Mouse (Mus musculus) midbrain, embryonic 11.5 days (tissue): ENCODE results near the gene Kctd6. TPM values are rescaled to one million over a fixed set of nuclear protein-coding genes. Genes with fewer than 3 reads are reported as not detected.

Source experiments
- ATAC-seq: fragments of 200-750 bp; cut with Nextera tagmentation; 2 replicates; pipeline ENCODE4 v1.8.0; 2017; ENCODE audit warnings: moderate TSS enrichment, moderate library complexity; ENCODE audit not compliant: low FRiP score
- DNase-seq: peaks from one replicate; pipeline ENCODE4 v3.0.0; 2015; ENCODE audit warnings: low spot score; ENCODE audit errors: missing footprints
- H3K27ac ChIP-seq: fragments of 300-500 bp; sonication (generic); 2 replicates; pipeline ENCODE4 v1.5.1; 2014; ENCODE audit warnings: low read depth, low read length
- H3K27me3 ChIP-seq: fragments of 300-500 bp; sonication (generic); 2 replicates; pipeline ENCODE4 v1.6.1; 2014; ENCODE audit warnings: mild to moderate bottlenecking, low read length, moderate library complexity, mixed read lengths; ENCODE audit not compliant: control insufficient read depth, insufficient read depth
- H3K36me3 ChIP-seq: fragments of 300-500 bp; sonication (generic); 2 replicates; pipeline ENCODE4 v1.6.1; 2014; ENCODE audit warnings: mild to moderate bottlenecking, low read length, moderate library complexity, mixed read lengths; ENCODE audit not compliant: control insufficient read depth, insufficient read depth
- H3K4me1 ChIP-seq: fragments of 300-500 bp; sonication (generic); 2 replicates; pipeline ENCODE4 v1.6.1; 2014; ENCODE audit warnings: low read length; ENCODE audit not compliant: control insufficient read depth, insufficient read depth
- H3K4me2 ChIP-seq: fragments of 300-500 bp; sonication (generic); 2 replicates; pipeline ENCODE4 v1.6.1; 2014; ENCODE audit warnings: mild to moderate bottlenecking, moderate library complexity
- H3K4me3 ChIP-seq: fragments of 300-500 bp; sonication (generic); 2 replicates; pipeline ENCODE4 v1.5.1; 2014; ENCODE audit warnings: low read depth, low read length
- H3K9ac ChIP-seq: fragments of 300-500 bp; sonication (generic); 2 replicates; pipeline ENCODE4 v1.6.1; 2014; ENCODE audit warnings: low read length
- H3K9me3 ChIP-seq: fragments of 300-500 bp; sonication (generic); 2 replicates; pipeline ENCODE4 v1.6.1; 2016; ENCODE audit warnings: low read length; ENCODE audit not compliant: control insufficient read depth
- WGBS: fragments of 180-500 bp; shearing (Covaris S2); extraction: QIAGEN DNeasy Blood & Tissue Kit; methylation state at CpG from one replicate; pipeline ENCODE4 v1.1.7; 2014; 5-methylcytosine and 5-hydroxymethylcytosine counted together
- polyA plus RNA-seq: library from polyadenylated mRNA; unstranded; fragments of >200 nt; fragmentation: Nextera tagmentation; extraction: Ambion mirVana; gene quantifications from 2 replicates; pipeline ENCODE4 v1.2.1, GENCODE M21; 2014

Kctd6 gene
- polyA plus RNA-seq, 1 experiment from 2014 or later = 10.8 TPM

DNA sequence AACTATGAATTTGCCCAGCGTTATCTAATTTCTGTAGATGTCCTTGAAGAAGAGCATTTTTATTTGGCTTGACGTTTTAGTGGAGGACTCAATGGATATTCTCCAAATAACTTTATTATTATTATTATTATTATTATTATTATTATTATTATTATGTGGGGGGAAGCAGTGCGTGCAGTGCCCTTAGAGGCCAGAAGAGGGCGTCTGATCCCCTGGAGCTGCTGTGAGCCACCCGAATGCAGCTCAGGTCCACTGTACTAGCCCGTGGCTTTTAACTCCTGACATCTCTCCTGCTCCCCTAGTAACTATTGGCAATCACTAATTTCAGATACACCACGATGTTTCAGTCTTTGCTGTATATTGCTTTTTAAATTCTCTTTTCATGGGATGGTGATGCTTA, 6.4 kb downstream of the Kctd6 start:
- Histone ChIP-seq H3K9me3 (no peaks in the 10 kb centered on the region), H3K4me1 (peaks cover 11% of the 10 kb centered on the region), H3K27ac (no peak overlapping the region), H3K9ac (no peak overlapping the region), H3K27me3 (peaks cover 21% of the 10 kb centered on the region), H3K4me3 (no peak overlapping the region), H3K36me3 (no peaks in the 10 kb centered on the region), H3K4me2 (no peak overlapping the region)
- DNase-seq (no peak), ATAC-seq (no peak)
- WGBS = 52% methylated on average over 7 of the region's 7 CpGs

DNA sequence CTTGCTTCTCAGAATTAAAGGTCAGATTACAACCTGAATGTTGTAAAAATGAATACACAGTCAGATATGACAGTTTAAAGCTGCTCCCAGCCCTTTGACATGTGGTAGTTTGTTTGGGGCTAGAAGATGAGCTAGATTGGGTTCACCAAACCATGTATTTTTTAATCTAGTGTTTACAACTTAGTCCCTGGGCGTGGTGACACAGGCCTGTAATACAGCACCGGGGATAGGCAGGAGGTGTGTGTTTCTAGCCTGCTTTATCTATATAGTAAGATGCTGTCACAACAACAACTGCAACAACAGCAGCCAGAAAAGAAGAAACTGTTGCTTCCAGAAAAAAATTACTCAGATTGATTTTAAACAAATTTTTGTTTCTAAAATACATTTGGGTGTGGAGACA, 7.0 kb downstream of the Kctd6 start:
- no peak overlapping the region for H3K27ac ChIP-seq
- no peak for ATAC-seq
- no peaks in the 10 kb centered on the region for H3K36me3 ChIP-seq
- no peak overlapping the region for H3K4me2 ChIP-seq
- H3K4me3 ChIP-seq = no peak overlapping the region
- WGBS = 87% methylated on average over 2 of the region's 2 CpGs
- DNase-seq = no peak
- peaks cover 17% of the 10 kb centered on the region for H3K27me3 ChIP-seq
- no peak overlapping the region for H3K9ac ChIP-seq
- H3K9me3 ChIP-seq = no peaks in the 10 kb centered on the region
- H3K4me1 ChIP-seq = peaks cover 11% of the 10 kb centered on the region

DNA sequence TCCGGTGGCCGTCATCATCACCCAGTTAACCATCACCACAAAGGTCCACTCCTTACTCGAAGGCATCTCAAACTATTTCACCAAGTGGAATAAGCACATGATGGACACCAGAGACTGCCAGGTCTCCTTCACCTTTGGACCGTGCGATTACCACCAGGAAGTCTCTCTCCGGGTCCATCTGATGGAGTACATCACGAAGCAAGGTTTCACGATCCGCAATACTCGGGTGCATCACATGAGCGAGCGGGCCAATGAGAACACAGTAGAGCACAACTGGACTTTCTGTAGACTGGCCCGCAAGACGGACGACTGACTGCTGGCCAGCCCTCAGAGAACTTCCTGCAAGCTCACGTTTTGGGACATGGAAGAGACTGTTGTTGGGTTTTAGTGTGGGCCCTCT, 8.6 kb downstream of the Kctd6 start:
- Histone ChIP-seq H3K4me2 (no peak overlapping the region), H3K27me3 (peaks cover 4% of the 10 kb centered on the region; the same call in 1 of the 2 replicates), H3K27ac (no peak overlapping the region), H3K4me3 (no peak overlapping the region), H3K9ac (no peak overlapping the region), H3K4me1 (peaks cover 11% of the 10 kb centered on the region), H3K36me3 (no peaks in the 10 kb centered on the region), H3K9me3 (no peaks in the 10 kb centered on the region)
- no peak for ATAC-seq
- 94% methylated on average over 16 of the region's 16 CpGs for WGBS
- DNase-seq = no peak

DNA sequence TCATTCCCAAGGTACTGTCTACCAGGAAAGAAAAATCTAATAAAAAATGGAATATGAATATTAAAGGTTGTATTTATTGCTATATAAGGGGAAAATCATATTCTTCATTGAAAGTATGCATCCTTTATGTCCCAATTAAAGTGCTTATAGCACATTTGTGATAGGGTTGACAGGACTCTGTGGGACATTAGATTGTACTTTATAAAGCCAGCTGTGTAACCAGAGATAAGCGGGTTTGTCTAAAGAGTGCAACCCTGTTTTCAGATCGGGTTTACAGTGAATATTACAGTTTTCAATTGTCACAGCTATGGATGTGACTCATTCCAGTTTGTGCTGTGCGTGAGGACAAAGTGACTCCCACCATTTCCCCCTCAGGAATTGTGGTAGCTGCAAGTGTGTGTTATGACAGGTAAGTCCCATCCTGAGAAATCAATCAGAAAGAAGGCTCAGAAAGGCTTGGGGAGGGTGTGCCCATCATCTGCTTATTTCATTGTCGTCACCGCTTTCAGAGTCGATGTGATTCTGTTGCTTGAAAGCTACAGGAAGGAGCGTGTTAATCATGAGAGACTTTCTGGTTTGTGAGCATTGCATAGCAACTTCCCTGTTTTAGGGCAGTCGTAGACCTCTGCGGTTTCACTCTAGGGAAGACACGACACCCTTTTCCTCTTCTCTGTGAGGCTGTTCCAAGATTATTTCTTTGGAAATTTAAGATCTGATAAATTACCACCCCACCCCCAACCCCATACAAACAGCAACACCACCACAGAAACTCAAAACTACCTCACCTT, 9.8 kb downstream of the Kctd6 start:
- DNase-seq (no peak), ATAC-seq (no peak)
- H3K36me3 ChIP-seq = no peaks in the 10 kb centered on the region
- no peak overlapping the region for H3K4me2 ChIP-seq
- 90% methylated on average over 10 of the region's 10 CpGs for WGBS
- peaks cover 8% of the 10 kb centered on the region for H3K4me1 ChIP-seq
- peaks cover 2% of the 10 kb centered on the region; the same call in 1 of the 2 replicates for H3K27me3 ChIP-seq
- H3K27ac ChIP-seq = no peak overlapping the region
- H3K9me3 ChIP-seq = no peaks in the 10 kb centered on the region
- no peak overlapping the region for H3K4me3 ChIP-seq
- H3K9ac ChIP-seq = no peak overlapping the region

DNA sequence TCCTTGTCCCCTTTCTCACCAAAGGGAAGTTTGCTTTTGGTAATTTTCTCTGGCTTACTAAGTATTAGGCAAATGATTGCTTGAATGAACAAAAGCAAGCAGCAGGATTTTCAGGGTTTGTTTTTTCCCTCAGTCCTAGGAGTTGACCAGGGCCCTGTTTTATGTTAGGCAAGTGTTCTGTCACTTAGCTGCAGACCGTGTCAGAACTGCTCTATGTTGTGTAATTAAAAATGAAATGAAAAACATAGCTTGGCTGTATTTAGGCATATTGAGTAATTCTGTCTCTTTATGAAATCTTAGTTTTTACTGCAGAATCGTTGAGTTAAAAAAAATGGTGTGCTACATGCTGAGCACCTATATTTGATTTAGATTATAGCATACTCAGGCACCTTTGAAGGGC, 10.9 kb downstream of the Kctd6 start:
- H3K9me3 ChIP-seq = no peaks in the 10 kb centered on the region

DNA sequence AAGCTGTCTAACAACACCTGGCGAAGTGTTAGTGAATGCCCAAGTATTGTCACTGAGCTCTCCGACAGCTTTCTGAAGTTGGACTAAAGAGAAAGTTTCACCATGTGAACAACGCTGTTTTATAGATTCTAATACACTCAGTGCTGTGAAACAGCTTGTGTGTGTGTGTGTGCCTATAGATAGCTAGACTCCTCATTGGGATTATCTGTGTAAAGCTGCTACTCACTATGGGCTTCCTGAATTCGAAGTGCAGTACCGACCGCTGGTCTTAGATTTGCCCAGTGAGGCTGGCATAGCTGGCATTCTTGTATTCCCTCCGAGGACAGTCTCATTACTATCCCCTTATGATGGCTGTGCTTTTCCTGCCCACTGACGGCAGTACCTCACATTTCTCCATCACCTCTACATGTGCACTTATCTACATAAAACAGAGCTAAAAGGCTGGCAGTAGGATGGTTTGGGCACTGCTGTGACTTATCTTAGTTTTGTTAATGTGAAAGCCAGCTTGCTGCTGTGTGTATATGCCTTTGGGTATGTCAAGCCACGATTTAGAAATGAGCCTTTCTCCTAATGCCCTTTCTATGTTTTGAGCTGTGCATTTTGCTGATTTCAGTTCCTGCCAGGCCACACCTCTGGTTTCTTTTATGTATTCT, 15.6 kb downstream of the Kctd6 start:
- no peaks in the 10 kb centered on the region for H3K36me3 ChIP-seq
- no peaks in the 10 kb centered on the region for H3K4me1 ChIP-seq
- ATAC-seq (no peak), DNase-seq (no peak)
- H3K9ac ChIP-seq = no peak overlapping the region
- no peaks in the 10 kb centered on the region for H3K27me3 ChIP-seq
- 88% methylated on average over 9 of the region's 9 CpGs for WGBS
- H3K4me3 ChIP-seq = no peak overlapping the region
- no peak overlapping the region for H3K4me2 ChIP-seq
- H3K9me3 ChIP-seq = no peaks in the 10 kb centered on the region
- no peak overlapping the region for H3K27ac ChIP-seq

More for the DNA sequence above, 10.9 kb downstream of the Kctd6 start:
- H3K9ac ChIP-seq = no peak overlapping the region
- no peak overlapping the region for H3K4me2 ChIP-seq
- H3K4me1 ChIP-seq = peaks cover 2% of the 10 kb centered on the region; the same call in 1 of the 2 replicates
- H3K36me3 ChIP-seq = no peaks in the 10 kb centered on the region
- H3K4me3 ChIP-seq = no peak overlapping the region
- ATAC-seq (no peak), DNase-seq (no peak)
- H3K27ac ChIP-seq = no peak overlapping the region
- WGBS = 85% methylated on average over 2 of the region's 2 CpGs
- H3K27me3 ChIP-seq = peaks cover under 1% of the 10 kb centered on the region; the same call in 1 of the 2 replicates

DNA sequence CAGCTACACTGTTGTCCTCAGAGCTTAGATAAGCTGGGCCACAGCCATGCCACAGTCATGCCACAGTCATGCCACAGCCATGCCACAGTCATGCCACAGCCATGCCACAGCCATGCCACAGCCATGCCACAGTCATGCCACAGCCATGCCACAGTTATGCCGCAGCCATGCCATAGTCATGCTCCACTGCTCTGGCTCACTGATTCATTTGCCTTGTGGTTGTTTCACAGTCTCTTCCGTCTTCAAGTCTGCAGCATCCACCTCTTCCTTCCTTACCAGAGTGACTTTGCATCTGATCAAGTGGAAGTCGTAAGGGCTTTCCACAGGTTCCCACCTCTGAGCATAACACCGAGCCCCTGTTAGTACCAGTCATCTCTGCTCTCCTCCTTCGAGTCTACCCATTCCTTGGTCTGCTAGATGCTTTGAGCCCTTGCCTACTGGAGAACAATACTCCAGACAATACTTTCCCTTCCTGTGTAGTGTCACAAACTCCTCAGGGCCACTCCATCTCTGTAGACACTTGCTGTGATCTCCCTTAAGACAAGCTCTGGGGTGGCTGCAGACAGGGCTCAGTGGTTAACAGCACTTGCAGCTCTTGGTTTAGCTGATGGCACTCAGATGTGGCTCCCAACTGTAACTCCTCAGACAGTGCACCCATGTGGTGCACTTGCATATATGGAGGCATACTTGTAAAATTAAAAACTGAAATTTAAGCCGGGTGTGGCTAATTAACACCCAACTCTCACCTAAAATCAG, 18.4 kb downstream of the Kctd6 start:
- Histone ChIP-seq H3K9me3 (no peaks in the 10 kb centered on the region), H3K27ac (no peak overlapping the region), H3K9ac (no peak overlapping the region), H3K4me1 (no peaks in the 10 kb centered on the region), H3K36me3 (no peaks in the 10 kb centered on the region), H3K27me3 (no peaks in the 10 kb centered on the region), H3K4me2 (no peak overlapping the region), H3K4me3 (no peak overlapping the region)
- no peak for DNase-seq
- no peak for ATAC-seq
- WGBS = 86% methylated on average over 6 of the region's 6 CpGs

DNA sequence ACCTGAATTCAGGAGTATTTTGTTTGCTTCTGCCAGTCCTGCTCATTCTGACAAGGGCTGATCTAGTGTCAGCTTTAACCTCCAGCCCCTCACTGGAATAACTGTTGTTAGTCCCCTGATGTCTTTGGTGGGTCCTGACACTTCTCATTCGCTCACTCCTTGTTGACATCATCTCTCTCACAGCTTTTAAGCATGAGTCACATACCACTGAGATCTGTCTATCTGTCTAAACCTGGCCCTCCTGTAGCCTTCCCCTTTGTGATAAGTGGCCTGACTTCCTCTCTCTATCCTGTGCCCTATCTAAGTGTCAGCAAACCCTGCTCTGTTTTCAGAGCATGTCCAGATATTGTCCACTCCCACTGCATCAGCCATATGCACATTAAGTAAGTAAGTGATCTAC, 19.3 kb downstream of the Kctd6 start:
- no peak overlapping the region for H3K4me3 ChIP-seq
- H3K27me3 ChIP-seq = no peaks in the 10 kb centered on the region
- H3K36me3 ChIP-seq = no peaks in the 10 kb centered on the region
- WGBS = 68% methylated on average over 1 of the region's 1 CpGs
- no peak overlapping the region for H3K9ac ChIP-seq
- H3K4me2 ChIP-seq = no peak overlapping the region
- DNase-seq (no peak), ATAC-seq (no peak)
- H3K4me1 ChIP-seq = no peaks in the 10 kb centered on the region
- H3K9me3 ChIP-seq = no peaks in the 10 kb centered on the region
- no peak overlapping the region for H3K27ac ChIP-seq

DNA sequence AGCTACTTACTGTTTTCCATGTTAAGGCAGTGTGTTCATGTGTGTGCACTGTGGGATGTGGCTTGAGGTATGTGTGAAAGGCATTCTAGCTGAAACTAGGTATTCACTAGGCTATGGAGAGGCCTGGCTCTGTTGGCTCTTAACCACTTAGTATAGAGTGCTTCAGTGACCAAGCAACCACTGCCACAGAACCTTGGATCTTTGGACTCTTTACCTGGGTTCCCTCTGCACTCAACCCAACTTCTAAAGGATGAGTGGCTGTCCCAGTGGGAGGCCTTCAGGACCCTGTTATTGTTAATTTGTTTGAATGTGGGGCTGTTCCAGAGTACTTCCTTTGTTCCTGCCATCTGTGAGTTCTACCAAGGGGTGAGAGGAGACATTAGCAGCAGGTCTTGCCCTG, 27.9 kb downstream of the Kctd6 start:
- Histone ChIP-seq H3K9me3 (no peaks in the 10 kb centered on the region), H3K9ac (no peak overlapping the region), H3K4me2 (no peak overlapping the region), H3K4me1 (no peaks in the 10 kb centered on the region), H3K27me3 (no peaks in the 10 kb centered on the region), H3K4me3 (no peak overlapping the region), H3K27ac (no peak overlapping the region), H3K36me3 (no peaks in the 10 kb centered on the region)
- ATAC-seq (no peak), DNase-seq (no peak)
